Mouse (Mus musculus) thymus, postnatal 10 days (tissue): ENCODE data around the gene Tanc2.

ENCODE experiments used
- DNase-seq, 2 experiments: peaks; one replicate each; pipeline ENCODE4 v3.0.0; 2021; ENCODE audit warnings: low spot score in 2 of 2

Gene Tanc2

DNA sequence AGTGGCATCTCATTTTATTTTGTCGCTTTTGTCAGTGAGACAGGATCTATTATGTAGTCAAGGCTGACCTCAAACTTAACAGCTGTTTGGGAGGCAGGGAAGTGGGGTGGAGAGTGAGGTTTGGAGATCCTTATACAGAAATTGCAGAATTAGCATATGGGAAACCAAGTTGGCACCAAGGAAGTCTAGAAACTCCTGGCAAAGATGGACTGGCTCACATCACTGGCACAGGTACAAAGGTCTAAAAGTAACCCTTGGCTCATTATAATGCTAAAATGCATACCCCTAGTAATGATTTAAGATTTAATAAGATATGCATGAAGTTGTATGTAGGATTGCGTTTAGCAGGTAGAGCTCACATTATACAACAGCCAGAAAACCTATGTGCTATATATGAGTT lies 58.2 kb downstream of the Tanc2 start:
- no peak for DNase-seq

DNA sequence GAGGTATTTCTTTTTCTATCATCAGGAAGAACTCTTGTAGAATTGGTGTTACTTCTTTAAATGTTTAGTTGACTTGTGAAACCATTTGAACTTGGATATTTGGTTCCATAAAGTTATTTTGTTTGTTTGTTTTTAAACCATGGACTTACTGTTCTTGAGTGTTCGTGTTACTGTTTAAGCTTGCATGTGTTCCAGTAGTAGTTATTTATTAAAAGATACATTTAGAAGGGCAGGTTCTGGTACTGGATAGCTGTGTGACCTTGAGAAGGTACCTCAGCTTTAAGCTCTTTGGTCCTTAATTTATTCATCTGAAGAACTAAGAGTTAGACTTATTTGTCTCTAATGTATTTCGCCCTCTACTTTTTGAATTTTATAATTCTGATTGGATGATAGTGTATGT lies 64.8 kb downstream of the Tanc2 start:
- DNase-seq, result no peak

DNA sequence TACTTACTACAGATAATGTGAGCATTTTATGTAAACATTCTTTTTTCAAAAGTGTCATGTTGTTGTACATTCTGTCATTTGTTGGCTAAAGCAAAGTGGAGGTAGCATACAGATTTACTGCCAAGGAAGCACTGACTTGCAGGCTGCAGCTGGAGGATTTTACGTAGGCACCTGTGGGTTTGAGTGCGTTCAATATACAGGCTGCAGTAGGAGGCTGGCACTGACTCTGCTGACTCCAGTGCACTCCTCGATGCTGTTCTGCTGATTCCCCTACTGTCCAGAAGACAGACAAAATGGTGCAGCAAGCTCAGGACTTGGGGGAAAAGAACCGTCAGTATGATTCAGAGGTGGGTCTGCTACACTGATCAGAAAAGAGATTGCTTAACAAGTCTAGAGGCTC lies 65.5 kb downstream of the Tanc2 start:
- no peak for DNase-seq

DNA sequence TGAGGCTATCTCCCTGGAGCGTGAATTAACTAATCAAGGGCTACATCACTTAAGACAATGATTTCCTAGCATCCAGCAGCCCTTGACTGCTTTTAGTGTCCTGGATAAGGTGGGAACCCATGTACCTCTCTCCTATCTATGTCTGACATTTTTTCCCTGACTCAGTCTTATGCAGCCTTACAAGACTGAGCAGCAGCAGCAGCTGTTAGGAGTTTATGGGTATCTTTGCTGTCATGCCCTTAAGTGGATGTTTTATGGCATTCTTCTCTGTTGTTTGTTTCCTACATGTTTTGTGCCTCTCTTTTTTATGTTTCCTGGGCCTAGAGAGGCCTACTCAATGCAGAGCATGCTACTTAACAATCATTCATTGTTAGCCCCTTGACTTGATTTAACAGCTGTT lies 78.1 kb downstream of the Tanc2 start:
- DNase-seq, result no peak

DNA sequence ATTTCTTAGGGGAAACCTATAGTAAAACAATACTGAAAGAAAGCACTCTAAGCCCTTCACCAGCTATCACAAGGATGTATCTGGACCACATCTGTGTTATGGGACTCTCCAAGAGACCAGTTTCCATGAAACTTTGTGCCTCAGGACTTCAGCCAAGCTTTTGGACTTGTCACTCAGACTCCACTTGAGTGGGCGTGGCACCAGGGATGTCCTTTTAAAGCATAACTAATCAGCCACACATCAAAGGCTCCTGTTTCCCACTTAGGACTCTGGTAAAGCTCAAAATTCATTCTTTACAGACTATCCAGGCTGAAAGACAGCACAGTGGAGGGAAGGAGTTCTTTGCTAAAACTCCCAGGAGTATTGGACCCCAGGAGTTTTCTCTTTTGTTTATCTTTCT lies 89.2 kb downstream of the Tanc2 start:
- no peak for DNase-seq

DNA sequence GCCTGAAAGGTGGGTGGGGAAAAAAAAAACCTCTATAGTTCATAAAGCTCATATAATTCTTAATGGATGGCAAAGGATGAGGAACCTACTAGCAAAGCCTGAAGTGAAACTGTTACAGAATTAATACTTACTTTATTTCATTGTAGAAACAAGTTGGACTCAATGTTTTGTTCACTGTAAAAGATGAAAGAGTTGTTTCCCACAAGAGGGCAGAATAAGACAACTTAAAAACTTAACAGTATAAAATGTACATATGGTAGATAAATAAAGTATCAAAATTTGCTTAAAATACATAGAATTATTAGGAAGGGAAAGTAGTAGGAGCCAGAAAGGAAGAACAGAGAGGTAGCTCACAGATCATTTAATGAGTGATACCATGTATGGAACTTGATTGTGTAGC lies 95.0 kb downstream of the Tanc2 start:
- DNase-seq, result no peak

DNA sequence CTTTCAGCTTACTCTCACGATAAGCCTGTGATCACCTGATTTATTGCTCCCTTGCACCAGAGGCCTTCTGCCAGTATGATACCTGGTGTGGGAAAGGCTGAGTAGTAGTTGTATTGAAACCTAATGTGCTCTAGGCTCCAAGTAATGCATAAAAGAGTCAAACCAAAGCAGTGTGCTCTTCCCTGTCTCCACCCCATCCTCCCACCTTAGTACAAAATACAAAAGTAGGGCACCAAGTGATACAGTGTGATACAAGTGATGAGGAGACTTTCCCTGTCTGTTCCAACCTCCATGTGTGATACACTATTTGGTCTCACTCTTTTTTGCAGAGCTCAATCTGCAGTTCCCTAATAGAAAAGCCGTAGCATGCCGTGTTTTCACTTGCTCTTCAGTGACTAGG lies 110.7 kb downstream of the Tanc2 start:
- no peak for DNase-seq

DNA sequence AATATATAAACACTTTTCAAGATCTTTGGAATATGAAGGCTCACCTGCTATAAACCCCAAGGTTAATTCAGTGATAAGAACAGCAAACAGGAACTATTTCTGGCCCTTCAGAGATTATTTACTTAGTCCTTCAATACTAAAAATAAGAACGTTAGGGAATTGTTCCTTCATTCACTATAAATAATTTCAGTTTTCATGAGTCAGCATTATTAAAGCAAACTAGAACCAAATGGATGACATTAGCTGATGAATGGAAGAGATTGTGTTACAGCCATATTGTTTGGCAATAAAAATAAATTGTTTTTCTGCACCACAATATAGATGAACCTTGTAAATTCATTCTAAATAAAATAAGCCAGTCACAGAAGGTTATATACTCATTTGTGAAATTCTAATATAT lies 129.9 kb downstream of the Tanc2 start:
- DNase-seq, result no peak

DNA sequence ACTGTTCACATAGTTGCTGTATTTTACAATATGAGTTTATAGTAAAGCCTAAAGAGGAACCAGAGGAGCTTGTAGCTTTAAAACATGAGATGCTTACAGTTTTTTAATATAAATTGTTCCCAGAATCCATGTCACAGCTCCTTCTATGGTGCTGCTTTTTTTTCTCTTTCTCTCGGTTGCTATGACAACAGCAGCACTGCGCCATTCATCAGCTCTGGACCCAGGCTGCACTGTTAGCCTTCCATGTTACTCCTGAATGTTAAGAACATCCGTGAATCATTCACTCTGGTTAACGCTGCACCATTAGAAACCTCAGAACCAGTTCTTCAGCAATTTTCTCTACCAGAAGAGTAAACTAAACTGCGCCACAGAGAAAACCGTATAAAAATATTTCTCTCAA lies 141.8 kb downstream of the Tanc2 start:
- no peak for DNase-seq

DNA sequence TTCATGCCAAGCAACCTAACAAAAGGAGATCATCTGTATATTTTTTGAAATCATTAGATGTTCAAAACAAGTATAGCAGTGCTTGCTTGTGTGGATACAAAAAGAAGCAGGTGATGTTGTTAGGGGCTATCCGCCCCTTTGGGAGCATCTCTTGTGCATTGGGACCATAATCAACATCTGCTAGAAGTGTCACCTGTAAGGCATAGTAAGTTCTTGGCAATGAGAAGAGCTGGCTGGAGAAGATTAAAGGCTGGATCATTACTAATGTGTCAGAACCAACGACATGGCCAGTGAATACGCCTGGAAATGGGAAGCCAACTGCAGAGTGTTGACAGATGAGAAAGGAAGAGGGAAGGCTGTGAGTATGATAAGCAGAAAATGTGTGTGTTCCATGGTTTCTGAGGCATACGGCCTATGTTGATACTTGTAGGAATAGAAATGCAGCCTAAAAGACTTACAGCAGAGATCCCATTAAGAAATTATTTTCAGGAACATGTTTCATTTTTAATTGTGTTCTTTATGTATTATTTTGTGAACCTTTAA lies 142.3 kb downstream of the Tanc2 start:
- no peak for DNase-seq

DNA sequence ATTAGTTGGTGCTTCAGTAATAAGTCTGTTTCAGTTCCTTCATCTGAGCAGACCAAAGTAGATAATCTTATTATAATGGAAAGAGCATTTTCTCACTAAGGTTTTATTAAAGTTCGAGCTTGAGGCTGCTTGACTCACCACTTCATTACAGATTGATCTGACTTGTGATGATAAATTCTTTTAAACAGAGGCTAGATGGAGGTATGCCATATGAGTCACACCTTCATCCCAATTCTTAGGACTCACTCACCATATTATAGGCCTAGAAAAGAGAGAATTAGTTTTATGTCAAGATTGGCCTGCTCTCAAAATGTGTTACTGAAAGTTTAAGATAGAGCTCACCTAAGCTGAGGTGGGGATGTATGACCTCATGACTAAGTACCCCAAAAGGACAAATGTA lies 153.4 kb downstream of the Tanc2 start:
- DNase-seq, result no peak

DNA sequence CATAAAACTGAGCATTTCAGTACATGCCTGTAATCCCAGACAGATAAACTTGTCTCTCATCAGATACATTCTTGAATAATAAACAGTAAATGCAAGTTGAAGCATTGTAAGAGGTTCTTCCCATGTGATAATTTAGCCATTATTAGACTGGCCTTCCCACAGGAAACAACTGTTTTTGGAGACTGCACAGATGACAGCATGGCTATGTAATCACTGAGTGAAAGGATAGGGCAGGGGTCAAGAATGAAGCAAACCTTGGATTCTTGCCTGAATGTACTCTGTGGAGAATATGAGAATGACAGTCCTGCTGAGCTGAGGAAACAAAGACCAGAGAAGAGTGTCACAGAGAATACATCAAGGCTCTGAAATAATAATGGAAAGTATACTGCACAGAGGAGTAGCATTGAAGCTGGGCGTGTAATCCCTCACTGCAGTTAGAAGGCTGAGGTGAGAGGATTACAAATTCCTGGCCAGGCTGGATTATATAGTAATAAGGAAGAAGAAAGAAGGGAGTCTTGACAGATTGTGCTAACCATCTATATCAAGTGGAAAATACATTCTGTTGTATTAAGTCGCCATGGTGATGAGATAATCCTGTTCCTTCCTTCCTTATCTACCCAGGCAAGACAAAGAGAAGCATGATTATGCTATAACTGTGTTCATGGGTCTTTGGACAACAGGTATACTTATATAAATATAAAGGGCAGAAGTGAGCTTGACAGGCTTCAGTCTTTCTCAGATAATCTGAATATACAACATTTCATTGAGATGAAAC lies 159.7 kb downstream of the Tanc2 start:
- no peak for DNase-seq

DNA sequence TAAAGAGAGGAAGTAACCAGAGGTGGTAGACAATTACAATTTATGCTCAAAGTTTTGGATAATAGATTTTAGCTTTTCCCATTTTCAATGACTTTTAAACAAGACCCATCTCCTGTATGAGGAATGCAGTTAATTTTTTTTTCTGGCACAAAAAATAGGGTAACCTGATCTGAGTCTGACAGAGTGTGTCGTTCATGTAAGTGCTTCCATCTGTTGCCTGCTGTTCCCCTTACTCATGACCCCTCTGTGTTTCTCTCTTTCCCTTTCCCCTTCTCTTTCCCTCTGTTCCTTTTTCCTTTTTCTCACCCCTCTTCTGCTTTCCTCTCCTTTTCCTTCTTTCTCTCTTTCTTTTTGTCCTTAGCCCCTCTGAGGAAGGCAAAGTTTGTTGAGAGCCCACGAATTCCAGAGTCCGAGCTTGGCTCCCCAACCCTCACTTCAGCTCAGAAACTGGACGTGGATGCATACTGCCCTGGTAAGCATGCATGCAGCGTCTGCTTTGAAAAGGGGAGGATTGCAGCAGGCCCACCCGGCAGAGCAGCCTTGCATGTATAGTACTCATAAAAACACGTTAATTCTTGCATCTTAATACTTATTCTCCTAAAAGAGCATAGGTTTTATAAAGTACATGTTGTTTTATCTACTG lies 168.9 kb downstream of the Tanc2 start:
- no peak for DNase-seq

DNA sequence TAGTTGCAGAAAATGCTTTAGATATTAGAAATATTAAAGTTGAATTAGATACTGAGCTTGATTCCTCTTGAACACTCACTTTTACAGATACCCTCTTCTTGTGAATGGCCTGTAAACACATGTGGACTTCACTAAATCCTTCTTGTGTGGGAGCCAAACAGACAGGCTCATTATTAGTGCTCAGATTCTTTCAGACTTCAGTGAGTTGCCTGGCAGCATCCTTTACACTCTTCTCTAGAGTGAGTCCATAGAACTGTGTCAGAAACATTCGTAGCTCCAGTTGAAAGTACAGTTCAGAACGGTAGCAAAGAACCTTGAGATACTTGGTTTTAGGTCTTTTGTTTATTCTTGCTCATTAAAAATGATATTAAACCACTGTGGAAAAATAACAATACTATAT lies 169.6 kb downstream of the Tanc2 start:
- no peak for DNase-seq

DNA sequence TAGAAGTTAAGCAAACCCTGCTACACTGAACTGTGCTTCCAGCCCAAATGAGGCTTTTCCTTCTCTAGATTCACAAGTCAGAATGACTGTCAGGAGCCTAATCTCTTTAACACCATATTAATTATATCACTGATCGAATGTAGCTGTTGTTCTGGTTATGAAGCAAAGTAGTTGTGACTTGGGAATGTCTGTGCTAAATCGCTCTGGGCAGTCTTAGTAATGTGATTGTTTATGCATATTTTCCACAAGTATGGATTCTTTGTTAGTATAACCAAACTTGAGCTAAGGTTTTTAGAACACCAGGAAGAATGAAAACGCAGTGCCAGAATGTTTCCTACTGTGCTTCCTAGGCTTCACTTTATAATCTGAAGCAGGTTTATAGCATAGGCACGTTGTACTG lies 170.6 kb downstream of the Tanc2 start:
- DNase-seq, result no peak

DNA sequence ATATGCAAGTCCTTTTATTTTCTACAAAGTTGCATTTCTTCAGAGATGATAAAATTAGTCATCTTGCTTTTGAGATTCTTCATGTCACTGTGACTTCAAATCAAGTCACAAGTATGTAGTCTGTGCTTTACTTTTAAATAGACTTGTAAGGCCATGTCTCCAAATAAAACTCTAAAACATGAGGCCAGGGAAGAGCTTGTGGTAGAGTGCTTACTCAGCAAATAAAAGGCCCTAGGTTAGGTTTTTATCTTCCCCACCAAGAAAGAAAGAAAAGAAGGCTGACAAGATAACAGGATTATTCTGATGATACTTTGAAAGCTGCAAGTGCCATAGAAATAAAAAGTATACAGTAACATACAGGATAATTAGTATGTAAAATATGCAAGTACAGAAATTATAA lies 188.0 kb downstream of the Tanc2 start:
- no peak for DNase-seq

DNA sequence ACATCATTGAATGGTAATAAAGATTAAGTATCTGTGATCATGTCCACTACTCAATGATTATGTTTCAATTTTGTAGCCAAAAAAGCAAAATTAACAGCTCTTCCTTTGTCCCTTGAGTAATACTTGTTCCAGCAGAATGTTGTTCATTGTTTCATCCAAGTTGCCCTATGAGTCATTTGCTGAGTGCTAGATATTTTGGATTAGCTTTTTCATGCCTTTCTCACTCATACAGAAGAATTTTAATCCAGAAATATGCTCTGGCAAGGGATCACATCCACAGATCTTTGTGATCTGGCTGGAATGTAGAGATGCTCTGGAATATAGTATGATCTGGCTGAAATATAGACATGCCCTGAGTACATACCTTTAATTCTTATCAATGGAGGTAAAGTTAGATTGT lies 202.7 kb downstream of the Tanc2 start:
- no peak for DNase-seq

DNA sequence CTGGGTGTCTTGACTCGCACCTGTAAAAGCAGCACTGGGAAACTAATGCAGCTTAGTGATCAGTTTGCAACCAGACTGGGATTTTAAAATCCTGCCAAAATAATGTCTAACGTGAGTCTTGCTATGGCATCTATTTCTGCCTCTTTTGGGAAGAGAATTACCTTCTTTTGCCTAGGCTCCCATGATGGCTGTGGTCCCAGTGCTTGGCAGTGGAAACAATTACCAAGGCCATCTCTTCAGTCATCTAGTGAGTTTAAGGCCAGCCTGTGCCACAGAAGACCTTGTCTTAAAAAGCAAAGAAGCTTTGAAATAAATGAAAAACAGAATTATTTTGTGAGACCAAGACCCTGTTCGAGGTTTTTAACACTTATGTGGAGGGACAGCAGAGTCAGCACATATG lies 213.9 kb downstream of the Tanc2 start:
- DNase-seq, result no peak

DNA sequence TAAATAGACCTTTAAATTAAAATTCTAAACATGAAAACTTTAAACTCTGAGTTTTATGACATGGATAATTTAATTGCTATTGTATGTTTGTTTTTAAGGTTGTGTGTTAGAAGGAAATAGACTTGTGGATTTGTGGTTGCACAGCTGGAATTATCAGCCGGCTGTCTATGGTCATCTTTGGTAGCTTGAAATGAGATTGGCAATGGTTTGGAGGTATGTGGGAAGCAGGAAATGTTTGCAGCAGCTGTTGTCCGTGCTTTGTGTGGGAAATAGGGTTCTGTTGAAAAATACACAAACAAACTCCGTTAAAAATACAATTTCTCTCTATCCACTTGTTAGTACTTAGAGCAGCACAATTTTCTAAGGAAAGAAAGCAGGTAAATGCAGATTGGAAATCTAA lies 215.0 kb downstream of the Tanc2 start:
- DNase-seq, result no peak

DNA sequence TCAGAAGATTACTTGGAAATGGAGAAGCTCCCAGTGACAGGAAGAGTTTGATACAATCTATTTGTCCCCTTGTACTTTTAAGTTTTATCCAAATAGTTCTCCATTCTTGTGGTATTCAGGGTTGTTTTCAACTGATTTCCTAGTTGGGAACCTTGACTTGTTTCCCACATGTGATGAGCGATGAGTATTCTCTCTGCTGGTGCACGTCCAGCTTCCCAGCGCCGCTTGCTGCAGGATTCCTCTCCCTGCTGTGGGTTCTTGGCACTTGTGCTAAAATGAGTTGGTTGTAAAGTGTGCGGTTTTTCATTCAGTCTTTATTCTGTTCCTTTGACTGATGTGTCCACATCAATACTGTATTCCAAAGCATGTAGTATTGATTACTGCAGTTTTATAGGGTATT lies 217.3 kb downstream of the Tanc2 start:
- DNase-seq, result no peak

DNA sequence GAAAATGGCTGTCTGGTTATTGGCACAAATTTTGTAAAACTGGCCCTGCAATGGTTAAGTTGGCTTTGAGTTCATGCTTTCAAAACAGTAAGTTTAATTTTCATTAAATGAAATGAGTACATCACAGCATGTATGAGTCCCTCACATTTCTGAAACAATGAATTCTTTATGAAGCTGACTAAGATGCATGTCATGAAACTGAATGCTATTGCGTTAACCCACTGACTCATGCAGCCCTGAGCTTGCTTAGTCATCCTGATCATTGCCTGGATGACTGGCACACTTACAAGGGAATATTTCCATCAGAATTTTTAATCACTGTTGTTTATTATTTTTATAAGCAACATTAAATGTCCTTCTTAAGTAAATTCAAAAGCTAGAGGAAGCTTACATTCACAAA lies 233.5 kb downstream of the Tanc2 start:
- no peak for DNase-seq

DNA sequence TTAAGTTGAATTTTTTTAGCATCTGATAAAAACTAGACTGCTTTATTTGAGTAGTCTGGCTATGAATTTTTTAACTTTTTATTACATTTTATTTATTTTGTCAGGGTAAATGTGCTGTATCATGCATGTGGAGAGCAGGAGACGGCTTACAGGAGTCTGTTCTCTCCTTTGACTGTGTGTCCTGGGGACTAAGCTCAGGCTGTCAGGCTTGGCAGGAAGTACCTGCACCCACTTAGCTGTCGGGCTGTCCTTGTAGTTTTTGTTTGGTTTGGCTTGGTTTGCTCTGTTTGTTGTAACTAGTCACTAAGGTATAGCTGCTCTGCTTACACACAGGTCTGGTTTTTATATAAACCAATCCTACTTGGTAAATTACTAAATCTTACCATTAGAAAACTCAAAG lies 234.0 kb downstream of the Tanc2 start:
- no peak for DNase-seq

DNA sequence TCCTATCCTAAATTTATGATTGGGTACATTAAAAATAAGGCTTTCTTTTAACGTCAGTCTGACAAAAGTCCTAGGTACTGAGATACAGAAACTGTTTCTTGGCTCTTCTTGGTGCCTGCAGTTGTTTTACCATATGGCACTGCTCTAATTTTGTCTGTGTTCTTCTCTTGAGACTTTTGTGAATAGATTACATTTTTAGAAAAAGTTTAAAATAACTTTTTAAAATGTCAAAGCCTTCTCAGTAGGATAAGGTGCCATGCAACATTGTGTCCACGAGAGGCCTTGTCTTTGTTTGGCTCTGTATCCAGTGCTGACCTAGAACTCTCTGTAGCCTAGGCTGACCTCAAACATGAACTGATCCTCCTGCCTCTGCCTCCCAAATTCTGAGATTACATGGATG lies 238.4 kb downstream of the Tanc2 start:
- no peak for DNase-seq

DNA sequence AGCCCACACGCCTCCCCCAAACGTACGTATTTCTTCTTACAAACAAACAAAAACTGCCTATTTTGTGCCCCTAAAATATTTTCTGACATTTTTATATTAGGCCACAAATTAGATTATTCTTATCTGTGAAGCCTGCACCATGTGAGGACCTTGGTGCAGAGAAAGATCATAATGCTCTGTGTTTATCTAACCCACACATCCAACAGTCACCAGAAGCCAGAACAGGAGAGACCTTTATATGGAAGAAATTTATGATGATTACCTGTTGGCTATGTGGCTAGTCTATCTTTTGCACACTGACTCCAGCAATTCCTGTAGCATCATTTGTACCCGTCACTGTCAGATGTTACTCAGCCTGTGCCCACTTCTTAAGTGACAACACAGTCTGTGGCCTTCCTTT lies 245.4 kb downstream of the Tanc2 start:
- DNase-seq, result no peak
